Mouse (Mus musculus) embryonic stem cell, embryonic (primary cell): ENCODE measurements around the gene Limch1.

Experiments used
- CTCF ChIA-PET, 4 experiments: fragments of 300-600 bp in 2 of 4; fragments of 350-600 bp in 2 of 4; sonication (Branson Sonifier 250); formaldehyde crosslinking; loops; one replicate each; lab custom pipeline; 2022; ENCODE audit warnings: inconsistent platforms in 2 of 4; lab: Charles Lee
- POLR2A ChIA-PET, 4 experiments: fragments of 300-600 bp in 2 of 4; fragments of 350-600 bp in 2 of 4; sonication (Branson Sonifier 250); formaldehyde crosslinking; loops; one replicate each; lab custom pipeline; 2022; ENCODE audit warnings: antibody characterized with exemption in 4 of 4, inconsistent platforms in 1 of 4; lab: Charles Lee

The Limch1 gene

DNA sequence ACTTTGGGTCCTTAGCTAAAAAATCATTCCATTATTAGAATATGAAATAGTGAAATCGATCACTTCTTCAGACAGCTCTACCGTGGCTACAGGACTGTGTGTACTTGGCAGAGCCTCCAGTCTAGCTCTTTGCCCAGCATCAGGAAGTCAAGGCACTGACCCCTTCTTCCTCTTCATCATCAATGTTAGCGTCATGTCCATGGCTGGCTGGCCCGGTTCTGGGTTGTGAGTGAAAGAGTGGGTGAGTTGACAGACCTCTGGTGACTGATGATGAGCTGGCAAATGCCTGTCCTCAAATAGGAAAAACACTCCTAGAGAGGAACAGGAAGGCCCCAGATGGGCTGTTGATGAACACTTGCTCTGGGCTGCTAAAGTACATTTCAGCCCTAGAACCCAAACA is 103.5 kb downstream of the Limch1 start:
- ChIA-PET CTCF (no interaction called here), POLR2A (interaction anchor here in 1 of 4 experiments (0.5 kb wide), 1 partner anchor 35 kb away, joined by 3 read pairs; no protein-coding TSS in a partner anchor)

DNA sequence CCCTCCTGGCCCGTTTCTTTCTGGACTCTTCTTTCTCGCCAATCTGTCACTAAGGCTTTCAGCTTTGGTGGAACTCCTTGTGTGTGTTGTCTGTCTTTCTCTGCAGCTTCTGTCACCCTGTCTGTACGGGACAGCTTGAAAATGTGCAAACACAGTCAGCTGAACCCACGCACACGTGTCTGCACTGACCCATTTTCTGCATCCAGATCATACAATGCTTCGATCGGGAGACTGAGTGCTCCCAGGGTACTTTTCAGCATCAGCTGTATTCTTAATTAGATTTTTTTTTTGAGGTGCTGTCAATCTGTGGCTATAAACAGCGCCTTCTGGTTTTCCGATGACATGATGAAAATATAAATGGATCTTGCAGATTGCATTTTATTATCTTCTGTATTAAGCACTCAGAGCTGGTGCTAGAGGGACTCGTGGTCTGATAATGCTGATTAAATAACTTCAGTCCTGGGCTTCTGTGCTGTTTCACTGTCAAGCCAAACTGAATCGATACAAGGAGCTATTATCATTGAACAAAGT is 105.2 kb downstream of the Limch1 start:
- POLR2A ChIA-PET, result interaction anchor here in 1 of 4 experiments (0.6 kb wide), 1 partner anchor 154 kb away, joined by 4 read pairs; no protein-coding TSS in a partner anchor

DNA sequence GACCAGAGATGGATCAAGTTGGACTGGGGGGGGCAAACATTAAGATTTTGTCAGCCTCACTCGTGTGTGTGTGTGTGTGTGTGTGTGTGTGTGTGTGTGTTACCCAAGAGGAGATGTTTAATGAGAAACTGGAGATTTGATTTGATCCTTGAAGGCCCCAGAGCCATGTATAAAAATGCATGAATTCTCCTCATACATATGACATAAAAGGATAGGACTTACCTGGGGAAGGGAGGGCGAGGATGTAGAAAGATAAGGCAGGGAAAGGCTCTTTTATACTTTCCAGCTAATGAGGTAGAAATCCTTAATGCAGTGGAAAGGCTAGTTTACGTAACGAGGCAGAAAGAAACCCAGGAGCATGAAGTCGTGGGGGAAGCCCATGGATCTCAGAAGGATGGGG is 106.1 kb downstream of the Limch1 start:
- POLR2A ChIA-PET, result no interaction called here

More for the DNA sequence above, 105.2 kb downstream of the Limch1 start:
- CTCF ChIA-PET, result interaction anchor here in 1 of 4 experiments (0.6 kb wide), 1 partner anchor 853 kb away, joined by 13 read pairs; no protein-coding TSS in a partner anchor

DNA sequence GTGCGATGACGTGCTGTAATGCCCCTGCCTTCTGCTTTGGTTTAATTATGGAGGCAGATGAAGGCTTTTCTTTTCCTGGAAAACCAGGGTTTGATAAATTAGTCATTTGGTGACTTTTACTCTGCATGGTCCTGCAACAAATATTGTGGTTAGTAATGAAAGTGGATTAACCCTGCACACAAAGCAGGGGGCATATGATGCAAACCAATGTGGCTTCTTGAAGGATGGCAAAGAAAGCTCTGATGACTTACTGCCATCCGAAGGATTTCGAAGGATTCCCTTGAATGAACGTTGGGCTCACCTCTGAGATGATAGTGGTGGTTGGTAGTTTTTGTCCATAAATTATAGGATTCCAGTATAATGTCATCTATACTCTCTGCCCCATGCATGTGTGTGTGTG is 108.6 kb downstream of the Limch1 start:
- ChIA-PET POLR2A (interaction anchor here in 1 of 4 experiments (0.6 kb wide), 1 partner anchor 144 kb away, joined by 3 read pairs; no protein-coding TSS in a partner anchor), CTCF (no interaction called here)

More for the DNA sequence above, 106.1 kb downstream of the Limch1 start:
- CTCF ChIA-PET, result interaction anchor here in 1 of 4 experiments (0.6 kb wide), 1 partner anchor 853 kb away, joined by 13 read pairs; no protein-coding TSS in a partner anchor

DNA sequence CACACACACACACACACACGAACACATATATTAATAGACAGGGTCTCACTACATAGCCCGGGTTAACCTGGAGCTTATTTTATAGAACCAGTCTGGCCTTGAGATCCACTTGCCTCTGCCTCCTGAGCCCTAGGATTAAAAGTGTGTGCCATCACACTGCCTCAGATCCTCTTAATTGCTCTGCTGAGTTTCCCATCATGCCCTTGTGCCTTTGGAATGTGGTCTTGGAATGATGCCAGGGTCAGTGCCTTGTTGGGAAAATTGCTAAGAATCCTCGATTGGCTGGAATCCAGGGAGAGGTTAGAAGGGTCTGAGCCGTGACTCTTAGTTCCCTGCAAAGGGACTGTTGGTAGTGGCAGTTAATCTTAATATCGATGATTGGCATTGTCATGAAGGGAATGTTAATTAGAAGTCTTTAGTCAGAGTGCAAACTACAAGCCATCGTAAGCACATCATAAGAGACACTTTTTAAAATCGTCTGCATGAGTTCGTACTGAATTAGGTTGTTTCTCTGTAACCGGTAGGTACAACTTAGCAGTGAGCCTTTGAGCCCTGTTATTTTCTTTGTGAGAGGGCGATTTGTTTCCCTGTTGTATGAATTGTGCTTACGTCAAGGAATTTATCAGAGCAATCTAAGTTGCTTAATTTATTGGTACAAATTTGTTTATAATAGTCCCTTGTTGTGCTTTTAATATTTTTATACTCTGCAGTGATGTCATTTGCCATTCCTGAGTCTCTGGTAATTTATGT is 109.9 kb downstream of the Limch1 start:
- CTCF ChIA-PET, result no interaction called here
- POLR2A ChIA-PET, result interaction anchor here in 1 of 4 experiments (0.6 kb wide), 2 partner anchors 34 to 63 kb away, joined by 3 read pairs; no protein-coding TSS in a partner anchor

DNA sequence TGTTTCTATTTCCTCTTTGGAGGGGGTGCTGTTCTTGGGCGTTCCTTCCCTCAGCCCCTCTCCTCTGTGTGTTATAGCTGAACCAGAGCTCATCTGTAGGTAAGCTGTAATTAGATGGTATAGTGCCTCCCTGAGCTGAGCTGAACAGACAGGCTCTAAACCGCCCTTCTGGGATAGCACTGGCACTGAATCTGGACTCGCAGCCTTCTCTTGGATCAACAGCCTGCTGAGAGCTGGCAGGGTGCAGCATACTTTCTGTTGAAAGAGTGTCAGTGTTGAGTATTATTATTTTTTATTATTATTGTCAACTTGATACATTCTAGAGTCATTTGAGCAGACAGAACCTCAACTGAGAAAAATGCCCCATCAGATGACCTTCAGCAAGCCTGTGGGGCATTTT is 113.9 kb downstream of the Limch1 start:
- CTCF ChIA-PET, result no interaction called here
- POLR2A ChIA-PET, result no interaction called here

DNA sequence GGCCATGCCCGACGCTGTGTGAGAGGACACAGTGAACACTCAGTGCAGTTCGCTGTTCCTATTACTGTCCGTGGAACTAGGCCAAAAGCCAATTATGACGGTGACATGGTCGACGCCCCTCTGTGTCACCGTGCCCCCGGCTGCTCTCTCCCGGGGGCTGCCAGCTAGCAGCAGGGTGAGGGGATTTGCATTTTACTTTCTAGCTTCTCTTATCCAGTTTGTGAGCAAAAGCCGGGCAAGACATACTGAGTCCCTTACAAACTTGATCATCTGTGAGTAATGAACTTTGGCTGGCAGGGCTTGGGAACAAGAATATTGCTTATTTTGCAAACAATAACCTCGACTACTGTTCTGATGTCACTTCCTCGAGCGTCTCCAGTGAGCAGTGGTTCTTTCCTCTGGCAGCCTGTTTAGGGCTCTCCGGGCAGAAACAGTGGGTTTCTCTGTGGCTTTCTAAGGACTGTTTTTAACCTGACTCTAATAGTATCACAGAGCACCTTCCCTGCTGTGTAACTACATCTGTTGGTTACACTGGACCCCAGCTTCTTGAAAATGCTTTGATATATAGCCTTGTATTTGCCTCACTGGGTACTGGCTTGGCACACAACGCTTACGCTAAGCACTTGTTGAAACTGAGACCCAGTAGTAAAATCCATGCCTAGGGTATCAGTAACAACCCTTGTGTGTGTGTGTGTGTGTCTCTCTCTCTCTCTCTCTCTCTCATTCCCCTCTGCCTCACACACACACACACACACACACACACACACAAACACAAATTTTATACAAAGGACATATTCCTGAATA is 115.8 kb downstream of the Limch1 start:
- ChIA-PET CTCF (no interaction called here), POLR2A (interaction anchor here in 1 of 4 experiments (0.7 kb wide), 1 partner anchor 115 kb away, joined by 3 read pairs; no protein-coding TSS in a partner anchor)

- POLR2A ChIA-PET, result no interaction called here
- CTCF ChIA-PET, result no interaction called here
Measured at GRCm38 (mm10) chr5:66862151-66862550, 116.5 kb downstream of the Limch1 start.

GRCm38 (mm10) chr5:66865229-66865628 is 119.6 kb downstream of the Limch1 start:
- CTCF ChIA-PET, result no interaction called here
- POLR2A ChIA-PET, result interaction anchor here in 1 of 4 experiments (0.7 kb wide), 1 partner anchor 18 kb away, joined by 3 read pairs; no protein-coding TSS in a partner anchor

DNA sequence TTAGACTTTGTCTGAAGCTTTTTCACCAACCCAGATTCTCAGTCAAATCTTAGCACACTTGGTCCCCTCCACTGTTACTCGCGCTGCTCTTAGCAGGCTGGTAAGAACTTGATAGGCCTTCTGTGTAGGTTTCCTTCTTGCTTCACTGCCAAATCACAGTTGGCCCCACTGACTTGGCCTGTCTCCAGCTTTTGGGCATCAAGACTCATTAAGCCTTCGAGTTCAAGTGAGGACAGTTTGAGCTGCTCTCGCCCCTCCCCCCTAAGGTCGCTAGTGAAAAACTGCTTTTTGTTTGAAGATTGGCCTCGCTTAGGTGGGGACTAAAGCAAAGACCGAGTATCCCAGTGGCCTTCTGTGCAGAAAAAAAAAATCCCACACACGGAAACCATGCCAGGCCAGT is 120.4 kb downstream of the Limch1 start:
- ChIA-PET POLR2A (no interaction called here), CTCF (no interaction called here)

DNA sequence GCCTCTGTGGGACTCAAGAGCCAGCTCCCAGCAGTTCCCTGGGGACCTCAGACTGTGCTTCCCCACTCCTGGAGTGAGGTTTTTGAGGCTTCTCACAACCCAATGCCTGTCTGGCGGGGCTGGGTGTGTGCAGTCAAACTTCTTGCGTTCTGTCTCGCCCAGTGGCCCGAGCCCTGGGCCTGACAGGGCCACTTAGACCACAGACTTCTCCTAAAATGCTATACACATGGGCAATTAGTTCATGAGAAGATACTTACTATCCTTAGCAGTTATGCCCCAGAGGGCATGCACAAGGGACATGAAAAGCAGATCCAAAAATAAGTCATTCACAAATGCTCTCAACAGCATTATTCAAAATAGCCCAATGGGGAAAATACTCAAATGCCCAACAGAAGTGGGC is 123.9 kb downstream of the Limch1 start:
- CTCF ChIA-PET, result interaction anchor here in 1 of 4 experiments (0.6 kb wide), 1 partner anchor 188 kb away, joined by 3 read pairs; no protein-coding TSS in a partner anchor
- POLR2A ChIA-PET, result no interaction called here

DNA sequence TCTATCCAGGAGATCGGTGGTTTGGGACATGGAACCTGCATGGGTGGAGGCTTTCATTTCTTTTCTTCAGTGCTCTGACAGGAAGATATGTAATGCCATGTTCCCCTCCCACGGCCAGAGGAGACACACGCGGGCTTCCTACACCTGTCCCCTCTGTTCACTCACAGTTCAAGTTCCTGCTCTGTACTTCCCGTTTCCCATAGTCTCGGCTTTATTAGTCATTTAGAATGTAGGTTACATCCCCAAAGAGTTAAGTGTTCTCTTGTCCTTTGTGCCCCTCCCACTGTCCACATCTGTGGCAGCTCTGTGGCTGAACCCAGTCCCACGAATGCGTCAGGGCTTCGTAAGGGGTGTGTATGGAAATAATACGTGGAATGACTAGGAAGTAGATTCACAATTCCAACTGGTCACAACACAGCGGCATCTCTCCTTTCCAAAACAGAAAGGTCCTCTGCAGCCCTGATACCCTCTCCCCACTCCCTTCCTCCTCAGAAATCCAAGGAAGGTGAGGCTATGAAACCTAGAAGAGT is 126.0 kb downstream of the Limch1 start:
- ChIA-PET POLR2A (interaction anchor here in 2 of 4 experiments (0.5 to 1.0 kb wide), 3 partner anchors 8 to 186 kb away, joined by 5 to 6 read pairs (median 5); partner anchors contain the start of gene Limch1 (in 1 of the 2)), CTCF (no interaction called here)

GRCm38 (mm10) chr5:66872053-66872452 is 126.4 kb downstream of the Limch1 start:
- CTCF ChIA-PET, result no interaction called here
- POLR2A ChIA-PET, result interaction anchor here in 2 of 4 experiments (0.5 to 0.7 kb wide), 2 partner anchors 127 to 185 kb away, joined by 5 to 6 read pairs; partner anchors contain the start of gene Limch1 (in 1 of the 2)

DNA sequence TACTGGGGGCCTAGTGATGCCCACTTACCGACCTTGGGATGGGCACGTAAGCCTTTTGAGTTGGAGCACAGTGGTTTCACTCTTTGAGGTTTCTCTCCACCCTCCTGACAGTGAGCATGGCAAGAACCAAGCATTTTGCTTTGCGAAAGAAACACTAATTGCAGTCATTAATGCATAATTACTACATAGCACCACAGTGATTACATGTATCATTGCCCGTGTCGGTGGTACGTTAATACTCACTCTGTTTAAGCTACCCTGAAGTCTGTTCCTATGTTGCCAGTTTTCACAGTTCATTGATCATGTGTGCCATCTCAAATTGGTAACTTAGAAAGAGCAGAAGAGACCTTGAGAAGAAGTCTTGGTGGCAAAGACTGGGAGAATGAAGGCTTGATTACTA is 127.1 kb downstream of the Limch1 start:
- ChIA-PET CTCF (no interaction called here), POLR2A (interaction anchor here in 1 of 4 experiments (1.2 kb wide), 1 partner anchor 16 kb away, joined by 5 read pairs; no protein-coding TSS in a partner anchor)

- ChIA-PET POLR2A (interaction anchor here in 1 of 4 experiments (0.6 kb wide), 1 partner anchor 153 kb away, joined by 3 read pairs; no protein-coding TSS in a partner anchor), CTCF (no interaction called here)
Measured at GRCm38 (mm10) chr5:66876018-66876805, 130.6 kb downstream of the Limch1 start.

DNA sequence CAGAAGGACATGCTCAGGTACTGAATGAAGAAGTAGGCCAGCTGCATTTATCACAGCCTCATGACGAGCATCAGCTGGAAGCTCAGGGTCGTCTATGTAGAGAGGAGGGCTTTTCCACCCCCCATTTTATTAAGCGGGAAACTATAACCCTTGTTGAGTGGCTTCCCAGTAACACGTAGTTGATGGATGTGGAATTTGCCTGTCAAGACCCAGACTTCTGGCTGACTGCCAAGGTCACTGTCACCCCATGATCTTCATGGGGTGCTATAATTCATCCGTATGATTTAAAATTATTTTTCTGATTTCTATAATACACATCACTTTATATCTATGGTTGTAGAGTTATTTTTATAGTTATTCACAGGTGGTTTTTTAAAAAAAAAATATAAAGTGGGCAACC is 131.4 kb downstream of the Limch1 start:
- ChIA-PET POLR2A (no interaction called here), CTCF (no interaction called here)

GRCm38 (mm10) chr5:66881901-66882341 is 136.3 kb downstream of the Limch1 start:
- ChIA-PET CTCF (no interaction called here), POLR2A (interaction anchor here in 1 of 4 experiments (0.7 kb wide), 1 partner anchor 204 kb away, joined by 3 read pairs; no protein-coding TSS in a partner anchor)

DNA sequence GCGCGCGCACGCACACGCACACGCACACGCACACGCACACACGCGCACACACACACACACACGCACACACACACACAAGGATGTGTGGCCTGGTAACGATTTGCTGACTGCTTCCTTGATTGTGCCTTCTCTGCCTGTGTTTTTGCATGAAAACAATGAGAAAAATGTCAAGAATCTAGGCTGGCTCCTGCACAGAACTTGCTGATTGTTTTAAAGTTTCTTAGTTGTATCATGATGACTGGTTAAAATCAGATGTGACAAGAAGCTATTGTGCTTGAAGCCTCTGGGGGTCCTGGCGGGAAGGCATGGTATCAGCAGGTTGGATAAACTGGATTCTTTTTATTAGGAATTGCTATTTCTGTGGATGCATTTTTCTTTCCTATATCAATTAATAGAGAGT is 137.1 kb downstream of the Limch1 start:
- CTCF ChIA-PET, result no interaction called here
- POLR2A ChIA-PET, result interaction anchor here in 1 of 4 experiments (0.7 kb wide), 1 partner anchor 205 kb away, joined by 3 read pairs; no protein-coding TSS in a partner anchor
